Mouse (Mus musculus): ENCODE data around the gene Fhl2. TPM values are rescaled to one million over a fixed set of nuclear protein-coding genes. Genes with fewer than 3 reads are reported as not detected.

The Fhl2 gene
- polyA plus RNA-seq, 1 experiment from 2014 or later: 126 TPM

- no peaks in the 10 kb centered on the region for H3K36me3 ChIP-seq (ENCODE audit: control insufficient read depth, insufficient read depth, low read length)
- no peak overlapping the region for H3K4me2 ChIP-seq (replicated peaks; ENCODE audit: low read depth)
- 44% methylated on average over 7 of the region's 7 CpGs for WGBS
- no peaks in the 10 kb centered on the region for H3K4me1 ChIP-seq (replicated peaks; ENCODE audit: control insufficient read depth, insufficient read depth)
- H3K9me3 ChIP-seq (ENCODE audit: control insufficient read depth, low read length): no peaks in the 10 kb centered on the region
- no peak for ATAC-seq (ENCODE audit: low FRiP score, low TSS enrichment)
- no peak overlapping the region for H3K9ac ChIP-seq (ENCODE audit: low read length)
- H3K27ac ChIP-seq (replicated peaks): no peak overlapping the region
- H3K4me3 ChIP-seq (ENCODE audit: low read depth, low read length): no peak overlapping the region
- no peak for DNase-seq (ENCODE audit: low spot score)
- TF ChIP-seq CTCF (IDR thresholded peaks at IDR 0.05; ENCODE audit: low read depth) (no peak), EP300 (optimal IDR thresholded peaks at IDR 0.05) (no peak)
- H3K27me3 ChIP-seq (ENCODE audit: control insufficient read depth, insufficient read depth, low read length): no peaks in the 10 kb centered on the region
These were observed 10.4 kb downstream of the Fhl2 start for GRCm38 (mm10) chr1:43186334-43186733.

DNA sequence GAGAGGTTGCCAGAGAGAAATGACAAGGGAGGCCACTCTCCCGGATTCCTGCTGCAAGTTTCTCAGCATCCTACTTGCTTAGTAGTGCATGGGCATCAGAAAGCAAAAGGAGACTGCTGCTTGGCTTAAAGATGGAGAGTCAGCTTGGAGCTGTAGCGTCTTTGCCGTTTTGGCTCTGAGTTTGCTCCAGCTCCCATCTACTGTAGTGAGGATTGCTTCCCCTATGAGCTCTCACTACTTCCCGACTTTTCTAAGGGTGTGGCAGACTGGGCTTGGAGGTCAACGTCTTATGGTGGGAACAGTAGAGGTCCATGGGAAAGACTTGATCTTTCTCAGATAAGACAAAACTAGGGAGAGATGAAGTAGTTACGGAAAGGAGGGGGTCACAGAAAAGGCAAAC is 15.9 kb downstream of the Fhl2 start:
- TF ChIP-seq CTCF (IDR thresholded peaks at IDR 0.05; ENCODE audit: low read depth) (no peak), EP300 (optimal IDR thresholded peaks at IDR 0.05) (no peak)
- no peak overlapping the region for H3K4me3 ChIP-seq (ENCODE audit: low read depth, low read length)
- H3K27me3 ChIP-seq (ENCODE audit: control insufficient read depth, insufficient read depth, low read length): no peaks in the 10 kb centered on the region
- DNase-seq (ENCODE audit: low spot score): no peak
- no peaks in the 10 kb centered on the region for H3K4me1 ChIP-seq (replicated peaks; ENCODE audit: control insufficient read depth, insufficient read depth)
- no peak overlapping the region for H3K9ac ChIP-seq (ENCODE audit: low read length)
- WGBS: 50% methylated on average over 6 of the region's 6 CpGs
- H3K36me3 ChIP-seq (ENCODE audit: control insufficient read depth, insufficient read depth, low read length): no peaks in the 10 kb centered on the region
- no peak for ATAC-seq (ENCODE audit: low FRiP score, low TSS enrichment)
- H3K4me2 ChIP-seq (replicated peaks; ENCODE audit: low read depth): no peak overlapping the region
- H3K9me3 ChIP-seq (ENCODE audit: control insufficient read depth, low read length): no peaks in the 10 kb centered on the region
- H3K27ac ChIP-seq (replicated peaks): no peak overlapping the region

GRCm38 (mm10) chr1:43178780-43179179 is 18.0 kb downstream of the Fhl2 start:
- DNase-seq (ENCODE audit: low spot score) (no peak), ATAC-seq (ENCODE audit: low FRiP score, low TSS enrichment) (no peak)
- H3K36me3 ChIP-seq (ENCODE audit: control insufficient read depth, insufficient read depth, low read length): no peaks in the 10 kb centered on the region
- H3K4me2 ChIP-seq (replicated peaks; ENCODE audit: low read depth): no peak overlapping the region
- no peaks in the 10 kb centered on the region for H3K27me3 ChIP-seq (ENCODE audit: control insufficient read depth, insufficient read depth, low read length)
- no peaks in the 10 kb centered on the region for H3K4me1 ChIP-seq (replicated peaks; ENCODE audit: control insufficient read depth, insufficient read depth)
- no peak overlapping the region for H3K27ac ChIP-seq (replicated peaks)
- 70% methylated on average over 1 of the region's 1 CpGs for WGBS
- H3K4me3 ChIP-seq (ENCODE audit: low read depth, low read length): no peak overlapping the region
- H3K9me3 ChIP-seq (ENCODE audit: control insufficient read depth, low read length): no peaks in the 10 kb centered on the region
- H3K9ac ChIP-seq (ENCODE audit: low read length): no peak overlapping the region
- TF ChIP-seq CTCF (IDR thresholded peaks at IDR 0.05; ENCODE audit: low read depth): no peak
- TF ChIP-seq EP300 (optimal IDR thresholded peaks at IDR 0.05): no peak

DNA sequence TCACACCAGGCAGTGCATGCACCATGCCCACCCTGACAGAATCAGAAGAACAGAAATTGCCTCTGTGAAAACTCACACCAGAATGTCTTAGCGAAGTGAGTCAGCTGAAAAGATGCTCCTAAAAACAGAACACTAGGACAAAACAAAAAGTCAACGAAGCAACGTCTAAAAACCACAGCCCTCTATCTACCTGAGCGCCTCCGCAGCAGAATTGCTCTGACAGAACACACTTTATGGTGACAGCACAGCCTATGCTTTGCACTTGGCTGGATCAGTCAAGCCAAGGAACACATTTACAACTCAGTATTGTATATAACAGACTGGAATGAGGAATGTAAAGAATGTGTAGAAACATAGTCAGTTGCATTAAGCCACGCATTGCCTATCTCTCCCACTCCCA is 18.4 kb downstream of the Fhl2 start:
- DNase-seq (ENCODE audit: low spot score): no peak
- no peaks in the 10 kb centered on the region for H3K27me3 ChIP-seq (ENCODE audit: control insufficient read depth, insufficient read depth, low read length)
- H3K9me3 ChIP-seq (ENCODE audit: control insufficient read depth, low read length): no peaks in the 10 kb centered on the region
- H3K4me2 ChIP-seq (replicated peaks; ENCODE audit: low read depth): no peak overlapping the region
- H3K27ac ChIP-seq (replicated peaks): no peak overlapping the region
- no peak for ATAC-seq (ENCODE audit: low FRiP score, low TSS enrichment)
- H3K9ac ChIP-seq (ENCODE audit: low read length): no peak overlapping the region
- no peaks in the 10 kb centered on the region for H3K4me1 ChIP-seq (replicated peaks; ENCODE audit: control insufficient read depth, insufficient read depth)
- WGBS: 60% methylated on average over 6 of the region's 6 CpGs
- no peak overlapping the region for H3K4me3 ChIP-seq (ENCODE audit: low read depth, low read length)
- H3K36me3 ChIP-seq (ENCODE audit: control insufficient read depth, insufficient read depth, low read length): no peaks in the 10 kb centered on the region
- no peak for TF ChIP-seq CTCF (IDR thresholded peaks at IDR 0.05; ENCODE audit: low read depth)
- TF ChIP-seq EP300 (optimal IDR thresholded peaks at IDR 0.05): no peak

- ATAC-seq (ENCODE audit: low FRiP score, low TSS enrichment): no peak
- 59% methylated on average over 7 of the region's 7 CpGs for WGBS
- TF ChIP-seq CTCF (IDR thresholded peaks at IDR 0.05; ENCODE audit: low read depth) (no peak), EP300 (optimal IDR thresholded peaks at IDR 0.05) (no peak)
- no peak for DNase-seq (ENCODE audit: low spot score)
- no peaks in the 10 kb centered on the region for H3K4me1 ChIP-seq (replicated peaks; ENCODE audit: control insufficient read depth, insufficient read depth)
- H3K4me2 ChIP-seq (replicated peaks; ENCODE audit: low read depth): no peak overlapping the region
- no peak overlapping the region for H3K4me3 ChIP-seq (ENCODE audit: low read depth, low read length)
- no peaks in the 10 kb centered on the region for H3K9me3 ChIP-seq (ENCODE audit: control insufficient read depth, low read length)
- H3K27ac ChIP-seq (replicated peaks): no peak overlapping the region
- no peaks in the 10 kb centered on the region for H3K27me3 ChIP-seq (ENCODE audit: control insufficient read depth, insufficient read depth, low read length)
- no peaks in the 10 kb centered on the region for H3K36me3 ChIP-seq (ENCODE audit: control insufficient read depth, insufficient read depth, low read length)
- H3K9ac ChIP-seq (ENCODE audit: low read length): no peak overlapping the region
These were observed 23.2 kb downstream of the Fhl2 start for GRCm38 (mm10) chr1:43173283-43174226.

GRCm38 (mm10) chr1:43171816-43172215 is 25.0 kb downstream of the Fhl2 start:
- no peak overlapping the region for H3K4me2 ChIP-seq (replicated peaks; ENCODE audit: low read depth)
- H3K4me1 ChIP-seq (replicated peaks; ENCODE audit: control insufficient read depth, insufficient read depth): 0 out of 2 replicates have a peak, but pooled peaks cover 2% of the 10 kb centered on the region
- no peaks in the 10 kb centered on the region for H3K36me3 ChIP-seq (ENCODE audit: control insufficient read depth, insufficient read depth, low read length)
- DNase-seq (ENCODE audit: low spot score) (no peak), ATAC-seq (ENCODE audit: low FRiP score, low TSS enrichment) (no peak)
- TF ChIP-seq CTCF (IDR thresholded peaks at IDR 0.05; ENCODE audit: low read depth) (no peak), EP300 (optimal IDR thresholded peaks at IDR 0.05) (no peak)
- 74% methylated on average over 6 of the region's 6 CpGs for WGBS
- H3K9me3 ChIP-seq (ENCODE audit: control insufficient read depth, low read length): no peaks in the 10 kb centered on the region
- H3K4me3 ChIP-seq (ENCODE audit: low read depth, low read length): no peak overlapping the region
- no peaks in the 10 kb centered on the region for H3K27me3 ChIP-seq (ENCODE audit: control insufficient read depth, insufficient read depth, low read length)
- H3K9ac ChIP-seq (ENCODE audit: low read length): no peak overlapping the region
- no peak overlapping the region for H3K27ac ChIP-seq (replicated peaks)
